Mouse (Mus musculus): ENCODE data around the gene Srrd. TPM values are rescaled to one million over a fixed set of nuclear protein-coding genes. Genes with fewer than 3 reads are reported as not detected.

Srrd gene
- total RNA-seq, 1 experiment from 2014 or later, result 20.0 TPM

GRCm38 (mm10) chr5:112292343-112292980, 50.4 kb downstream of the Srrd start:
- ATAC-seq (replicated peaks; ENCODE audit: low read depth, poor library complexity, severe bottlenecking), result no peak

GRCm38 (mm10) chr5:112291866-112292265, 51.0 kb downstream of the Srrd start:
- ATAC-seq (replicated peaks; ENCODE audit: low read depth, poor library complexity, severe bottlenecking), result no peak

GRCm38 (mm10) chr5:112290536-112290880, 52.3 kb downstream of the Srrd start:
- ATAC-seq (replicated peaks; ENCODE audit: low read depth, poor library complexity, severe bottlenecking), result no peak

GRCm38 (mm10) chr5:112289819-112290535, 52.9 kb downstream of the Srrd start:
- no peak for ATAC-seq (replicated peaks; ENCODE audit: low read depth, poor library complexity, severe bottlenecking)

GRCm38 (mm10) chr5:112289236-112289635, 53.6 kb downstream of the Srrd start:
- no peak for ATAC-seq (replicated peaks; ENCODE audit: low read depth, poor library complexity, severe bottlenecking)

- no peak for ATAC-seq (replicated peaks; ENCODE audit: low read depth, poor library complexity, severe bottlenecking)
Measured at GRCm38 (mm10) chr5:112288193-112289141, 54.4 kb downstream of the Srrd start.

- ATAC-seq (replicated peaks; ENCODE audit: low read depth, poor library complexity, severe bottlenecking), result no peak
Measured at GRCm38 (mm10) chr5:112287652-112288051, 55.2 kb downstream of the Srrd start.

Other genes starting within 250 kb of the Srrd start
- not detected in 2 replicates for gene Cryba4, start 90.5 kb downstream of the Srrd start, total RNA-seq (2017)
- not detected in 2 replicates for gene Crybb1, start 87.2 kb downstream of the Srrd start, total RNA-seq (2017)
- 23.7 and 32.0 TPM in 2 replicates for gene Tpst2, start 66.3 kb downstream of the Srrd start, total RNA-seq (2017)
- 18.6 and 23.8 TPM in 2 replicates for gene Tfip11, start 16.7 kb downstream of the Srrd start, total RNA-seq (2017)
- gene Hps4, start within 50 bp of the Srrd start, total RNA-seq (2017), result 13.9 and 21.1 TPM in 2 replicates
- gene Gm6583, start 13.0 kb upstream of the Srrd start, total RNA-seq (2017), result not detected in 2 replicates
- gene Asphd2, start 51.8 kb upstream of the Srrd start, total RNA-seq (2017), result 0.05 TPM in 1 of 2 replicates, not detected in the other
- not detected in 2 replicates for gene Gm6588, start 106.4 kb upstream of the Srrd start, total RNA-seq (2017)
- gene Sez6l, start 234.1 kb upstream of the Srrd start, total RNA-seq (2017), result not detected in 2 replicates